Mouse (Mus musculus): Measurements from ENCODE around the gene Pcyt2. TPM values are rescaled to one million over a fixed set of nuclear protein-coding genes. Genes with fewer than 3 reads are reported as not detected.
A peak's percentile ranks its signal among the peaks of the same experiment; 100 is the strongest.

Pcyt2 gene
- polyA plus RNA-seq, 1 experiment from 2014 or later: 167 TPM

GRCm38 (mm10) chr11:120622805-120623204 is 5.1 kb upstream of the Pcyt2 start:
- H3K36me3 ChIP-seq: peaks cover 60% of the 10 kb centered on the region
- WGBS: 89% methylated on average over 6 of the region's 6 CpGs
- no peak overlapping the region for H3K4me2 ChIP-seq (replicated peaks)
- no peak overlapping the region for H3K4me3 ChIP-seq
- ATAC-seq (replicated peaks): no peak
- no peaks in the 10 kb centered on the region for H3K9me3 ChIP-seq
- peaks cover 25% of the 10 kb centered on the region for H3K4me1 ChIP-seq
- no peak overlapping the region for H3K9ac ChIP-seq (replicated peaks)
- no peak overlapping the region for H3K27ac ChIP-seq (replicated peaks)
- H3K27me3 ChIP-seq: no peaks in the 10 kb centered on the region

DNA sequence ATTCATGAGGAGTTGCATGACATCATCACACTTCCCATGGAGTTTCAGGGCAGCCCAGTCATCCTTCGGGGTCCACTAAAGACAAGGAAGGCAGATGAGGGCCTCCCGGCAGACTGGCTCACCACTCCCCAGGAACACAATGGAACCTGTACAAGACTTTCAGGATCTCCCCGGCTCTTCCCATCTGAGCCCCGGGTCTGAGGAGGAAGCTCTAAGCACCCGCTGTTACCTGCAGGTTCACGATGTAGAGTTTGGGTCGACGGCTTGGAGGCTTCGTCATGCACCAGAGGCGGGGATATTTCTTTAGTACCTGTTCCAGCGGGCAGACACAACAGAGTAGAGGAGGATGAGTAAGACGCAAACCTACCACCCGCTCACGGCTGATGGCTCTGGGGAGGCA is 2.5 kb upstream of the Pcyt2 start:
- no peak overlapping the region for H3K4me2 ChIP-seq (replicated peaks)
- no peak overlapping the region for H3K27ac ChIP-seq (replicated peaks)
- ATAC-seq (replicated peaks): no peak
- H3K9me3 ChIP-seq: no peaks in the 10 kb centered on the region
- H3K4me3 ChIP-seq: no peak overlapping the region
- no peaks in the 10 kb centered on the region for H3K27me3 ChIP-seq
- H3K9ac ChIP-seq (replicated peaks): no peak overlapping the region
- H3K36me3 ChIP-seq: peaks cover 48% of the 10 kb centered on the region
- WGBS: 97% methylated on average over 14 of the region's 14 CpGs
- H3K4me1 ChIP-seq: peaks cover 32% of the 10 kb centered on the region

DNA sequence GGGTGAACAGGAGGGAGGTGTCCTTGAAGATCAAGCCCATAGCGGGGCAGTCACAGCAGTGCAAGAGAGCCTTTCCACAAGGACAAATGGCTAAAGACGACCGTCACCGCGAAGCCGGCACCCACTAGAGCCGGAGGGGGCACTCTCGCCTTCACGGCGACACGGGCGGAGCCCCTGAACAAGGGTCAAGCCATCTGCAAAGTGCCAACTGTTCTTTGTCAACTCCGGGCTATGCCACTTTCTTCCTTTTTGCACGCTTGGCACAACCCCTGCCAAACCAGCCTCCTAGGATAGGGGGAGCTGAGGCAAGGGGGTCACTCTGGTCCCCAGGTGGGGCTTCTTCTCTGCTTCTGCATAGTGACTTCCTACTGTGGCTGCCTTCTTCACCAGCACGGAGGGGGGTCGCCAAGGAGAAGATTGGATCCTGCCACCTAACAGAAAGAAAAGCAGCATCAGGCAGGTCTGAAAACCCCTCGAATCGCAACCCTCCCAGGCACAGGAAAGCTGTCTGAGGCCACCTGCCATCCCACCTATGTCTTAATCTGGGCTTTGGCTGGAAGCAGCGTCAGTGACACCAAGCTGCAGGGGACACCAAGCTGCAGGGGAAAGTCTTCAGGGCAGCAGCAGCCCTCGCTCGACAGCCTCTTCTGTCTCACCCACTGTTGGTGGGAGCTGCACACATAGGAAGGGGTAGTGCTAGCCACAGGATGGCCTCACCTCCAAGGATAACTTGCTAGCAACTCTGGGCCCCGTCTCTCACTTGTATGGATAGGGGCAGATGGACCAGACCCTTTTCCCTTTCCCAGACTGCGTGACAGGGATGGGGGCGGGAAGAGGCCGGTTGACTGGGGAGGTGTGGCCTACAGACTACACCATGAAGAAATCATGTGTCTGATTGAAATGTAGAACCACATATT is 1.1 kb upstream of the Pcyt2 start:
- Histone ChIP-seq H3K9me3 (no peaks in the 10 kb centered on the region), H3K4me3 (peak overlapping the region; percentile 85; the same call in 1 of the 2 replicates), H3K27me3 (no peaks in the 10 kb centered on the region), H3K27ac (replicated peaks) (no peak overlapping the region), H3K9ac (replicated peaks) (no peak overlapping the region), H3K4me2 (replicated peaks) (no peak overlapping the region), H3K36me3 (peaks cover 53% of the 10 kb centered on the region), H3K4me1 (peaks cover 24% of the 10 kb centered on the region)
- no peak for ATAC-seq (replicated peaks)
- WGBS: 95% methylated on average over 25 of the region's 25 CpGs

- peak overlapping the region; percentile 81 for H3K27ac ChIP-seq (replicated peaks)
- no peak for ATAC-seq (replicated peaks)
- 54% methylated on average over 4 of the region's 4 CpGs for WGBS
- H3K4me1 ChIP-seq: peaks cover 17% of the 10 kb centered on the region
- no peaks in the 10 kb centered on the region for H3K27me3 ChIP-seq
- H3K9me3 ChIP-seq: no peaks in the 10 kb centered on the region
- H3K36me3 ChIP-seq: peaks cover 46% of the 10 kb centered on the region
- peak overlapping the region; percentile 86 for H3K9ac ChIP-seq (replicated peaks)
- peak overlapping the region; percentile 85 for H3K4me3 ChIP-seq
- H3K4me2 ChIP-seq (replicated peaks): peak overlapping the region; percentile 65
Measured at GRCm38 (mm10) chr11:120616617-120617294, 980 bp downstream of the Pcyt2 start.

- 93% methylated on average over 11 of the region's 11 CpGs for whole genome bisulfite sequencing
- Histone ChIP-seq H3K4me1 (peaks cover 17% of the 10 kb centered on the region), H3K27ac (replicated peaks) (no peak overlapping the region), H3K9me3 (no peaks in the 10 kb centered on the region), H3K36me3 (peaks cover 43% of the 10 kb centered on the region), H3K9ac (replicated peaks) (no peak overlapping the region), H3K4me3 (0 out of 2 replicates have a peak overlapping the region, but pooled peaks have one; percentile 85), H3K27me3 (no peaks in the 10 kb centered on the region), H3K4me2 (replicated peaks) (no peak overlapping the region)
- ATAC-seq (replicated peaks): no peak
Measured at GRCm38 (mm10) chr11:120615606-120616203, 2.0 kb downstream of the Pcyt2 start.

DNA sequence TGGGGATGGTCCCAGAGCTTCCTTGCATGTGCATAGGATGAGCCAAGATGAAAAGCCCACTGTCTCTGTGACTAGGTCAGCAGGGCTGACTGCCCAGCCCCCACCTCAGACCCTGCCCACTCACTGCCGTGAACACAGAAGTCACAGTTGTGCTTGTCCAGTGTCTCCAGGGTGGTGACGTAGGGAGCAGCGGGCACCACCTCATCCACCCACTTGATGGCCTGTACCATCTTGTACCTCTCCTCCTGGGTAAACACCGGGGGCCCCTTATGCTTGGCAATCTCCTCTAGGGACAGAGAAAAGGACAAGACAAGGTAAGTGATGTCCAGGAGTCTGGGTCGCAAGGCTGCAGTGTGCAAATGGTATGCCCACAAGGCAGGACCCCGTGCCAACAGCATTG is 2.6 kb downstream of the Pcyt2 start:
- Histone ChIP-seq H3K9me3 (no peaks in the 10 kb centered on the region), H3K27ac (replicated peaks) (no peak overlapping the region), H3K4me1 (peaks cover 17% of the 10 kb centered on the region), H3K4me2 (replicated peaks) (no peak overlapping the region), H3K27me3 (no peaks in the 10 kb centered on the region), H3K36me3 (peaks cover 43% of the 10 kb centered on the region), H3K9ac (replicated peaks) (no peak overlapping the region), H3K4me3 (no peak overlapping the region)
- 93% methylated on average over 6 of the region's 6 CpGs for WGBS
- no peak for ATAC-seq (replicated peaks)

- Histone ChIP-seq H3K9ac (replicated peaks) (no peak overlapping the region), H3K4me2 (replicated peaks) (no peak overlapping the region), H3K9me3 (no peaks in the 10 kb centered on the region), H3K4me1 (peaks cover 17% of the 10 kb centered on the region), H3K27ac (replicated peaks) (no peak overlapping the region), H3K4me3 (no peak overlapping the region), H3K27me3 (0 out of 2 replicates have a peak, but pooled peaks cover under 1% of the 10 kb centered on the region), H3K36me3 (peaks cover 38% of the 10 kb centered on the region)
- 87% methylated on average over 8 of the region's 8 CpGs for WGBS
- no peak for ATAC-seq (replicated peaks)
Measured at GRCm38 (mm10) chr11:120613976-120614375, 3.8 kb downstream of the Pcyt2 start.

DNA sequence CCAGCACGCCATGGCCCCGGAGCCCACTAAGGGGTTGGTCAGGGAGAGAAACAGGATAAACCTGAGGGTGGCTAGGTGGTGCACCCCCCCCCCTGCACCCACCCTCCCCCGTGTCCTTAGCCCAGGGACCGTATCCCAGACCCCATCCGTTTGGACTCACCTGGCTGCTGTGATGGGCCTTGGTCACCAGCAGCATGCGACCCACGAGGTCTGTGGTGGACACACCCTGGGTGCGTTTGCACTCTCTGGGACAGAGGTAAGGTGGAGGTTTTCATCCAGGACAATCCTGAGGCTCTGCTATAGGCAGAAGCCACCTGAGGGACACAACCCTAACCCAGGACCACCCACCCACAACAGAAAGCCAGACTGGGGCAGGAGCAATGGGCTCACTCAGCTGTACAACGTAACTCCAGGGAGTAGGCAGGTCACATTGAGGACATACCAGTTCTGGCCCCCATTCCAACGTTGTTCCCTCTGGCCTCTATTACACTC is 4.2 kb downstream of the Pcyt2 start:
- no peak overlapping the region for H3K4me3 ChIP-seq
- H3K27ac ChIP-seq (replicated peaks): no peak overlapping the region
- 0 out of 2 replicates have a peak, but pooled peaks cover 2% of the 10 kb centered on the region for H3K27me3 ChIP-seq
- H3K9ac ChIP-seq (replicated peaks): no peak overlapping the region
- H3K9me3 ChIP-seq: no peaks in the 10 kb centered on the region
- peaks cover 34% of the 10 kb centered on the region for H3K36me3 ChIP-seq
- H3K4me2 ChIP-seq (replicated peaks): no peak overlapping the region
- H3K4me1 ChIP-seq: peaks cover 19% of the 10 kb centered on the region
- no peak for ATAC-seq (replicated peaks)
- WGBS: 92% methylated on average over 10 of the region's 10 CpGs

- Histone ChIP-seq H3K4me1 (peaks cover 22% of the 10 kb centered on the region), H3K27me3 (0 out of 2 replicates have a peak, but pooled peaks cover 2% of the 10 kb centered on the region), H3K27ac (replicated peaks) (no peak overlapping the region), H3K4me3 (no peak overlapping the region), H3K4me2 (replicated peaks) (no peak overlapping the region), H3K9ac (replicated peaks) (no peak overlapping the region), H3K36me3 (peaks cover 30% of the 10 kb centered on the region), H3K9me3 (no peaks in the 10 kb centered on the region)
- ATAC-seq (replicated peaks): no peak
- WGBS: 51% methylated on average over 6 of the region's 6 CpGs
Measured at GRCm38 (mm10) chr11:120612763-120613162, 5.0 kb downstream of the Pcyt2 start.

DNA sequence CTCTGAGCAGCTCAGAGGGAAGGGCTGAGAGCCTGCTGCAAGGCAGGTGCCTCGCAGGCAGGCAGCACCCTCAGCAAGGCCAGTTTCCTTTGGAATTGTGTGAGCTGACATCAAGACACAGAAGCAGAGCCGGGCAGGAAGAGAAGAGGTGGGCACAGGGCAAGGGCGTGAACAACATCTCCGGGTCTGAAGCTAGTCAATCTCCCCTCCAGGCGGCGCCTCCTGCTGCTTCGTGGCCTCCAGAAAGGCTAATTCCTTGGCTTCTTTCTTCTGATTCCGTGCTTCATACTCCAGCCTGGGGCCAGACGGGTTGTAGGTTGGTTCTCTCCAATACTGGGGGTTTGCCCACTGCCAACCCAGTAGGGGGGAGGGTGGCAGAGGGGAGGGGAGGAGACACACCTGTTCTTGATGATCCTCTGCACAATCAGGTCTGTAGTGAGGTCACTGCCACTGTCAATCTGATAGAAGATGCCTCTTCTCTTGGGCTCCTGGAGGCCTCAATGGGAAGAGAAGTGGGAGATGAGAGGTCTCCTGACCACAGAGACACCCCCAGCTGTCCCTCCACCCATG is 7.2 kb downstream of the Pcyt2 start:
- peaks cover 5% of the 10 kb centered on the region; the same call in 1 of the 2 replicates for H3K27me3 ChIP-seq
- peaks cover 8% of the 10 kb centered on the region for H3K4me1 ChIP-seq
- H3K9ac ChIP-seq (replicated peaks): no peak overlapping the region
- H3K9me3 ChIP-seq: no peaks in the 10 kb centered on the region
- no peak overlapping the region for H3K4me2 ChIP-seq (replicated peaks)
- no peak overlapping the region for H3K4me3 ChIP-seq
- H3K27ac ChIP-seq (replicated peaks): no peak overlapping the region
- no peak for ATAC-seq (replicated peaks)
- 72% methylated on average over 9 of the region's 9 CpGs for WGBS
- H3K36me3 ChIP-seq: peaks cover 45% of the 10 kb centered on the region

DNA sequence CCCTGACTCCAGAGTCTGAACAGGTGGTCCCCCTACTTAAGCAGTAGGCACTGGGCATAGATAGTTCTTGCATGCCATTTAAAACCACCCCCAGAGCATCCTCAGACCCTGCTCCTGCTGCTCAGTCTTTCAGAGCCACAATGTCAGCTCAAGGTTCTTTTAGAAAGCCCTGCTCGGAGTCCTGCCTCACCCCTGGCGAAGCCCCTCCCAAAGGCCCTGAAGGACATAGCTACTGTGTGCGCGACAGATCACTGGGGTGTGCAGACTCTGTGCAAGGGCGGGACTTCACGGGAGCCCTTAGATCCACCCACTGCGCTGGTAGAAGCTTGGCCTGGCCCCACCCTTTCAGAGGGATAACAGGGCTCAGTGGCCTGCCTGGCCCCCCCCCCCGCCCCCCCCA is 8.5 kb downstream of the Pcyt2 start:
- H3K4me2 ChIP-seq (replicated peaks): no peak overlapping the region

More for the DNA sequence above, 8.5 kb downstream of the Pcyt2 start:
- H3K9me3 ChIP-seq: no peaks in the 10 kb centered on the region
- H3K27me3 ChIP-seq: peaks cover 5% of the 10 kb centered on the region; the same call in 1 of the 2 replicates
- no peak overlapping the region for H3K4me3 ChIP-seq
- H3K9ac ChIP-seq (replicated peaks): no peak overlapping the region
- 30% methylated on average over 8 of the region's 8 CpGs for whole genome bisulfite sequencing
- no peak overlapping the region for H3K27ac ChIP-seq (replicated peaks)
- H3K36me3 ChIP-seq: peaks cover 54% of the 10 kb centered on the region
- 0 out of 2 replicates have a peak, but pooled peaks have one; percentile 23 for ATAC-seq (replicated peaks)
- peaks cover 8% of the 10 kb centered on the region for H3K4me1 ChIP-seq

All from forebrain, embryonic 15.5 days (tissue).